Mouse (Mus musculus): Measurements from ENCODE around the gene Abca9.

DNA sequence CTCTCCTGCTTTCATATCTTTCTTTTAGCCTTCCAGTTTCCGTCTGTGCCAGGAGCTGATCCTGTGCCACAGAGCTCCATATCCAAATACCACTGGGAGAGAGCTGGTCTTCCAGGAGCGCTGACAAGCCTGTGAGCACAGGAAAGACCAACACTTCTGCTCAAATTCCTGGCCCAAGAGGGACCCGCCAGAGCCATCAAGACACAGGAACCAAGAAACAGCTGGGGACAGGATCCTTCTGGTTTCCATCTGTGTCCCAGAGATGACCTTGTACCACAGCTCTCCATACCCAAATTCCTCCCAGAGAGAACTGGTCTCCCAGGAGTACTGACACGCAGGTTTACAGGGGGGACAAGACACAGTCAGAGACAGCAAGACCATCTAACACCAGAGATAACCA, 69.1 kb downstream of the Abca9 start:
- TF ChIP-seq CTCF (IDR thresholded peaks at IDR 0.05; ENCODE audit: extremely low read depth, insufficient read length, insufficient replicate concordance, low read depth, low read length), result no peak
- no peak for TF ChIP-seq POLR2A (IDR thresholded peaks at IDR 0.05; ENCODE audit: low read depth, low read length)

All from small intestine, adult 2 months (tissue).